Mouse (Mus musculus) stomach, embryonic 14.5 days (tissue): ENCODE data around the gene Cd300lg. TPM values are rescaled to one million over a fixed set of nuclear protein-coding genes. Genes with fewer than 3 reads are reported as not detected.

Source experiments
- ATAC-seq: fragments of 200-750 bp; cut with Nextera tagmentation; 2 replicates; pipeline ENCODE4 v1.8.0; 2017; ENCODE audit warnings: low read depth, moderate TSS enrichment; ENCODE audit not compliant: insufficient number of reproducible peaks, insufficient read depth, low FRiP score
- H3K27ac ChIP-seq: fragments of 300-500 bp; sonication (generic); 2 replicates; pipeline ENCODE4 v1.5.1; 2014; ENCODE audit warnings: mild to moderate bottlenecking, low read length, moderate library complexity, mixed read lengths
- H3K27me3 ChIP-seq: fragments of 300-500 bp; sonication (generic); 2 replicates; pipeline ENCODE4 v1.6.1; 2014; ENCODE audit warnings: low read length, control low read depth, mixed read lengths; ENCODE audit not compliant: control insufficient read depth, insufficient read depth
- H3K36me3 ChIP-seq: fragments of 300-500 bp; sonication (generic); 2 replicates; pipeline ENCODE4 v1.6.1; 2014; ENCODE audit warnings: mild to moderate bottlenecking, control low read depth, low read length, moderate library complexity, mixed read lengths; ENCODE audit not compliant: control insufficient read depth, insufficient read depth
- H3K4me1 ChIP-seq: fragments of 300-500 bp; sonication (generic); 2 replicates; pipeline ENCODE4 v1.6.1; 2014; ENCODE audit warnings: low read length, control low read depth, mixed read lengths; ENCODE audit not compliant: control insufficient read depth, insufficient read depth
- H3K4me2 ChIP-seq: fragments of 300-500 bp; sonication (generic); replicated peaks from 2 replicates; pipeline ENCODE4 v1.6.1; 2014; ENCODE audit warnings: low read depth, low read length, control low read depth
- H3K4me3 ChIP-seq: fragments of 300-500 bp; sonication (generic); 2 replicates; pipeline ENCODE4 v1.5.1; 2014; ENCODE audit warnings: low read depth, low read length, control low read depth
- H3K9ac ChIP-seq: fragments of 300-500 bp; sonication (generic); replicated peaks from 2 replicates; pipeline ENCODE4 v1.6.1; 2014; ENCODE audit warnings: low read depth, mild to moderate bottlenecking, control low read depth, low read length, moderate library complexity, mixed read lengths
- H3K9me3 ChIP-seq: fragments of 300-500 bp; sonication (generic); 2 replicates; pipeline ENCODE4 v1.6.1; 2016; ENCODE audit warnings: low read depth, low read length, control low read depth; ENCODE audit not compliant: control insufficient read depth
- WGBS: fragments of 180-500 bp; shearing (Covaris S2); extraction: QIAGEN DNeasy Blood & Tissue Kit; methylation state at CpG from one replicate; pipeline ENCODE4 v1.1.7; 2014; 5-methylcytosine and 5-hydroxymethylcytosine counted together
- polyA plus RNA-seq: library from polyadenylated mRNA; unstranded; fragments of >200 nt; fragmentation: Nextera tagmentation; extraction: Ambion mirVana; gene quantifications from 2 replicates; pipeline ENCODE4 v1.2.1, GENCODE M21; 2014

Cd300lg gene
- polyA plus RNA-seq, 1 experiment from 2014 or later, result 1.1 TPM

- H3K4me1 ChIP-seq, result peaks cover 4% of the 10 kb centered on the region; the same call in 1 of the 2 replicates
- H3K4me2 ChIP-seq, result peak overlapping the region; percentile 40
- H3K27ac ChIP-seq, result peak overlapping the region; percentile 41; the same call in 1 of the 2 replicates
- H3K36me3 ChIP-seq, result no peaks in the 10 kb centered on the region
- H3K27me3 ChIP-seq, result no peaks in the 10 kb centered on the region
- peak; percentile 91 for ATAC-seq
- H3K9ac ChIP-seq, result no peak overlapping the region
- 4% methylated on average over 18 of the region's 18 CpGs for WGBS
- H3K9me3 ChIP-seq, result no peaks in the 10 kb centered on the region
- H3K4me3 ChIP-seq, result peak overlapping the region; percentile 17
These were observed 55.6 kb downstream of the Cd300lg start for GRCm38 (mm10) chr11:102096887-102097391.

- Histone ChIP-seq H3K4me3 (no peak within 1 kb of the TSS), H3K4me1 (peaks cover 7% of the 10 kb centered on the region; the same call in 1 of the 2 replicates), H3K9ac (no peak within 1 kb of the TSS), H3K4me2 (no peak within 1 kb of the TSS), H3K27ac (no peak within 1 kb of the TSS), H3K27me3 (peaks cover 8% of the 10 kb centered on the region; the same call in 1 of the 2 replicates), H3K9me3 (no peaks in the 10 kb centered on the region), H3K36me3 (no peaks in the 10 kb centered on the region)
- 83% methylated on average over 4 of the region's 4 CpGs for WGBS
- no peak for ATAC-seq
These were observed 59.9 kb downstream of the Cd300lg start, which contains the start of gene Ppy for GRCm38 (mm10) chr11:102101219-102101618. Ppy (minus strand) TSS chr11:102101319.

- Histone ChIP-seq H3K27ac (no peak overlapping the region), H3K4me1 (0 out of 2 replicates have a peak, but pooled peaks cover 3% of the 10 kb centered on the region), H3K4me2 (no peak overlapping the region), H3K4me3 (no peak overlapping the region), H3K9me3 (no peaks in the 10 kb centered on the region), H3K9ac (no peak overlapping the region), H3K27me3 (peaks cover 17% of the 10 kb centered on the region), H3K36me3 (no peaks in the 10 kb centered on the region)
- 19% methylated on average over 17 of the region's 17 CpGs for WGBS
- no peak for ATAC-seq
These were observed 61.4 kb downstream of the Cd300lg start for GRCm38 (mm10) chr11:102102485-102103258.

Other genes starting within 250 kb of the Cd300lg start
- gene Meox1, start 147.1 kb upstream of the Cd300lg start, polyA plus RNA-seq, result 5.2 and 5.6 TPM in 2 replicates
- gene Sost, start 74.5 kb upstream of the Cd300lg start, polyA plus RNA-seq, result not detected in 2 replicates
- not detected in 2 replicates for gene Cfap97d1, start 57.2 kb upstream of the Cd300lg start, polyA plus RNA-seq
- 25.3 and 27.3 TPM in 2 replicates for gene Dusp3, start 54.5 kb upstream of the Cd300lg start, polyA plus RNA-seq
- gene Mpp3, start 13.0 kb upstream of the Cd300lg start, polyA plus RNA-seq, result 7.1 and 9.4 TPM in 2 replicates
- 8.4 and 8.5 TPM in 2 replicates for gene Mpp2, start 47.0 kb downstream of the Cd300lg start, polyA plus RNA-seq
- gene Ppy, start 59.8 kb downstream of the Cd300lg start, polyA plus RNA-seq, result not detected in 2 replicates
- gene Pyy, start 66.3 kb downstream of the Cd300lg start, polyA plus RNA-seq, result 5.2 and 11.2 TPM in 2 replicates
- gene Nags, start 104.0 kb downstream of the Cd300lg start, polyA plus RNA-seq, result not detected in 2 replicates
- 23.0 and 24.8 TPM in 2 replicates for gene Tmem101, start 114.9 kb downstream of the Cd300lg start, polyA plus RNA-seq
- gene Lsm12, start 143.8 kb downstream of the Cd300lg start, polyA plus RNA-seq, result 88.2 and 88.5 TPM in 2 replicates
- 34.4 and 36.6 TPM in 2 replicates for gene G6pc3, start 148.1 kb downstream of the Cd300lg start, polyA plus RNA-seq
- 41.5 and 46.4 TPM in 2 replicates for gene Hdac5, start 188.7 kb downstream of the Cd300lg start, polyA plus RNA-seq
- gene BC030867, start 207.4 kb downstream of the Cd300lg start, polyA plus RNA-seq, result 11.4 and 11.8 TPM in 2 replicates
- gene Asb16, start 227.2 kb downstream of the Cd300lg start, polyA plus RNA-seq, result not detected in 2 replicates
- gene Tmub2, start 243.4 kb downstream of the Cd300lg start, polyA plus RNA-seq, result 53.0 and 55.0 TPM in 2 replicates